Mouse (Mus musculus): Measurements from ENCODE around the gene Ulk4. TPM values are rescaled to one million over a fixed set of nuclear protein-coding genes. Genes with fewer than 3 reads are reported as not detected.

Ulk4 gene
- polyA plus RNA-seq, 1 experiment: 7.3 TPM

DNA sequence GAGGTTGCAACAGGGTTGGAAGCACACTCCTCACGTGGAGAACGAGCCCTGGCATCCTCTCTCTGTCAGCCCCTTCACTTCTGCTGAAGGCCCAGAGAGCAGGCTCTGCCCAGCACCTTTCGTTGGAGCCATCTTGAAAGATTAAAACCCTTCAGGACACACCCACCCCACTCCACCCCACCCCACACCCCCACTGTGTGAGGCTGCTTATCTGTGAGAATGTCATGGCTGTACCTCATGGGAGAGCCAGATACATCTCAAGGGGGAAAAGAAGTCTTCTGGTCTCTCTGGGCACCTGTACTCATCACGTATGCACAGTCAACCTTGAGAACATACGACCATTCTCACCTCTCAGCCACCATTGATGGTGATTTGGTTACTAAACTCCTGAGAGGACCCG is 133.8 kb downstream of the Ulk4 start:
- Histone ChIP-seq H3K27ac (ENCODE audit: insufficient read depth, low read length) (no peak overlapping the region), H3K4me1 (ENCODE audit: control insufficient read depth, insufficient read depth, low read length) (no peaks in the 10 kb centered on the region), H3K4me3 (ENCODE audit: insufficient read depth, low read length) (no peak overlapping the region)
- no peak for TF ChIP-seq CTCF (IDR thresholded peaks at IDR 0.05; ENCODE audit: extremely low read depth, insufficient read depth, low read length)
- no peak for TF ChIP-seq POLR2A (IDR thresholded peaks at IDR 0.05; ENCODE audit: extremely low read depth, insufficient read depth, low read length)

DNA sequence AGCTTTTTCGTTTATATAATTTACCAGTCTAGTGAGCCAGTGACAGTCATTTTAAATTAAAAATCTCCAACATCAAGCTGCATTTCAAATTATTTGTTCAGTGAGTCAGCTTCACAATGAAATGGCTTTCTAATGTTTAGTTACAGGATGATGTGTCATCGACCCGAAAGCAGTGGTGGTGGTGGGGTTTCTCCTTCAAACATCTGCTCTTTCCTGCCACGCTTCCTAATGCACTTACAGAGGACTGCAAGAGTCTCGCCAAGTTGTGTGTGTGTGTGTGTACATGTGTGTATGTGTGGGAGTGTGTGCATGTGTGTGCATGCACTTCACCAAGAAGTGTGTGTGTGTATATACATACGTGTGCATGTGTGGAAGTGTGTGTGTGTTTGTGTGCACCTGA is 144.4 kb downstream of the Ulk4 start:
- H3K27ac ChIP-seq (ENCODE audit: insufficient read depth, low read length): no peak overlapping the region
- H3K4me3 ChIP-seq (ENCODE audit: insufficient read depth, low read length): no peak overlapping the region
- TF ChIP-seq CTCF (IDR thresholded peaks at IDR 0.05; ENCODE audit: extremely low read depth, insufficient read depth, low read length) (no peak), POLR2A (IDR thresholded peaks at IDR 0.05; ENCODE audit: extremely low read depth, insufficient read depth, low read length) (no peak)
- H3K4me1 ChIP-seq (ENCODE audit: control insufficient read depth, insufficient read depth, low read length): no peaks in the 10 kb centered on the region

DNA sequence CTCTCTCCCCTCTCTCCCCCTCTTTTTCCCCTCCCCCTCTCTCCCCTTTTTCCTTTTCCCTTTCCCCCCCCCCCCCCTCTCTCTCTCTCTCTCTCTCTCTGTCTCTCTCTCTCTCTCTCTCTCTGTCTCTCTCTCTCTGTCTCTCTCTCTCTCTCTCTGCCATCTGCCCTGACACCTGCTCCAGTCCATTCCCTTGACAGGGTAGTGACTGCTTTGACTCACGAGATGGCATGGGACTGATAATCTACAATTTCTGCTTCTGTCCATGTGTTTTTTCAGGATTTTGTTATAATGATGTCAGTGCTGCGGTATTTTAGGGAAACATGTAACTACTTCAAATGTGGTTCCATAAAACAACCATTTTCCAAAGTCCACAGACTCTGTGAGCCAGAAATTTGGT is 147.5 kb downstream of the Ulk4 start:
- H3K4me1 ChIP-seq (ENCODE audit: control insufficient read depth, insufficient read depth, low read length): no peaks in the 10 kb centered on the region
- no peak overlapping the region for H3K4me3 ChIP-seq (ENCODE audit: insufficient read depth, low read length)
- TF ChIP-seq CTCF (IDR thresholded peaks at IDR 0.05; ENCODE audit: extremely low read depth, insufficient read depth, low read length): no peak
- no peak for TF ChIP-seq POLR2A (IDR thresholded peaks at IDR 0.05; ENCODE audit: extremely low read depth, insufficient read depth, low read length)
- H3K27ac ChIP-seq (ENCODE audit: insufficient read depth, low read length): no peak overlapping the region

DNA sequence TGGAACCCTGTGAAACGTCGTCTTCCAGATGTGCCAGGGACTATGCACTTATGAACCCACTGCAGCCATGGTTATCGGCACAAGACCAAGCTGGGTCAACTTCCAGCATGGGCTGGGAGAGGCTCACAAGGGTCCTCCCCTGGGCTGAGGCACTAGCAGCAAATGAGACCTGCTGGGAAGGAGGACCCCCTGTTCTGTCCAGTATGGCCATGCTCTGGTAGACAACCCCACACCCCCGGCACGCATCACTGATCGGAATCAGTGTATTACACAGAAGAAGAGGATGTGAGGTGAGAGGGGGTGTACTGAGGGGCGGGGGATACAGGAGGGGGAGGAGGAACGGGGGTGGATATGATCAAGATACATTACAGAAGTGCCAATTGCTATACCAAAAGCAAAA is 148.1 kb downstream of the Ulk4 start:
- TF ChIP-seq CTCF (IDR thresholded peaks at IDR 0.05; ENCODE audit: extremely low read depth, insufficient read depth, low read length) (no peak), POLR2A (IDR thresholded peaks at IDR 0.05; ENCODE audit: extremely low read depth, insufficient read depth, low read length) (no peak)
- no peaks in the 10 kb centered on the region for H3K4me1 ChIP-seq (ENCODE audit: control insufficient read depth, insufficient read depth, low read length)
- no peak overlapping the region for H3K4me3 ChIP-seq (ENCODE audit: insufficient read depth, low read length)
- no peak overlapping the region for H3K27ac ChIP-seq (ENCODE audit: insufficient read depth, low read length)

DNA sequence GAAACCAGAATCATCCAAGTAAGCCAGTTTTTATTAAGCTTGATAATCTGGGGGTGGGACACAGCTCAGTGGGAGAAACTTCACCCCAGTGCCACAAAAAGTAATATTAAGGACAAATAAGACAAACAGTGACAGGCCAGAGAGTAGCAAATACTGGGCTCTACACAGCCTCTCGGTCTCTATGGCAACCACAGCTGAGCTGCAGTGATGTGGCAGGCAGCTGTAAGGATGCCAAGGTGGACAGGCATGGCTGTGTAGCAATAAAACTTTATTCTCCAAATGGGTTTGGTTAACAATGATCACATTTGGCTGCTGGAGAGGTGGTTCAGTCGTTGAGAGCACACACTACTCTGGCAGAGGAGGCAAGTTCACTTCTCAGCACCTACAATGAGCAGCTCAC is 150.0 kb downstream of the Ulk4 start:
- Histone ChIP-seq H3K4me3 (ENCODE audit: insufficient read depth, low read length) (no peak overlapping the region), H3K27ac (ENCODE audit: insufficient read depth, low read length) (no peak overlapping the region), H3K4me1 (ENCODE audit: control insufficient read depth, insufficient read depth, low read length) (no peaks in the 10 kb centered on the region)
- TF ChIP-seq CTCF (IDR thresholded peaks at IDR 0.05; ENCODE audit: extremely low read depth, insufficient read depth, low read length): no peak
- TF ChIP-seq POLR2A (IDR thresholded peaks at IDR 0.05; ENCODE audit: extremely low read depth, insufficient read depth, low read length): no peak

DNA sequence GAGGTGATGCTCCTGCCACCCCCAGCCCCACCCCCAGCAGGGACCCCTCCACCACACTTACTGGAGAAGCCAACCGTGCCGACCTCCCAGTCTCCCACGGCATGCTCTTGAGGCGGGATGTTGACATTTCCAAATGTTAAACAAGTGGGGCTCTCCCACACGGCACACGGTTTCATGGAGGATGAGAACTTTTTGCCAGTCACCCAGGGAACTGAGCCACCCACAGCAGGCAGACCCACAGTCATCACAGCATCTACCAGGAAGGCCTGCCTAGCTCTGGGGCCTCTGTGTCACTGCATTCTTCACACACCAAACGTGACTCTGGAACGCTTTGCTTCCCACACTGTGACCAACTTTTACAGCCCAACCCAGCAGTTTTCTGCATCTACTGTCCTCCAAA is 152.3 kb downstream of the Ulk4 start:
- Histone ChIP-seq H3K4me1 (ENCODE audit: control insufficient read depth, insufficient read depth, low read length) (no peaks in the 10 kb centered on the region), H3K4me3 (ENCODE audit: insufficient read depth, low read length) (no peak overlapping the region), H3K27ac (ENCODE audit: insufficient read depth, low read length) (no peak overlapping the region)
- TF ChIP-seq CTCF (IDR thresholded peaks at IDR 0.05; ENCODE audit: extremely low read depth, insufficient read depth, low read length) (no peak), POLR2A (IDR thresholded peaks at IDR 0.05; ENCODE audit: extremely low read depth, insufficient read depth, low read length) (no peak)

DNA sequence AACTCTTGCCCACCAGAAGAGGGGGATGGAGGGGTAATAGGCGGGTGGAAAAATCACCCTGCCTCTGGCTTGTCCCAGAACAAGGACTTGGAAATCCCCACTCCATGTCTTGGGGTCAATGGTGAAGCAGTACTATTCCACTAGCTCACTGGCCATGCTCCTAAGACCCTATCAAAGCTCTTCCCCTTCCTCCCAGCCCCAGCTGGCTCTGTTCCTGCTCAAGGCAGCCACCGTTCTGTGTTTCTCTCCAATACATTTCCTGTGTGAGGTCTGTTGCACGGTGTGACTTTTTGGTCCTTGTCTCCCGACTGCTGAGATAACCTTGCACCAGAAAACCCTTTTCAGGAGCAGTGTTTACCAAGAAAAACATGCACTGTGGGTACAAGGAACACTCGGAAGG is 155.0 kb downstream of the Ulk4 start:
- H3K4me1 ChIP-seq (ENCODE audit: control insufficient read depth, insufficient read depth, low read length): no peaks in the 10 kb centered on the region
- H3K4me3 ChIP-seq (ENCODE audit: insufficient read depth, low read length): no peak overlapping the region
- no peak overlapping the region for H3K27ac ChIP-seq (ENCODE audit: insufficient read depth, low read length)
- no peak for TF ChIP-seq POLR2A (IDR thresholded peaks at IDR 0.05; ENCODE audit: extremely low read depth, insufficient read depth, low read length)
- no peak for TF ChIP-seq CTCF (IDR thresholded peaks at IDR 0.05; ENCODE audit: extremely low read depth, insufficient read depth, low read length)

DNA sequence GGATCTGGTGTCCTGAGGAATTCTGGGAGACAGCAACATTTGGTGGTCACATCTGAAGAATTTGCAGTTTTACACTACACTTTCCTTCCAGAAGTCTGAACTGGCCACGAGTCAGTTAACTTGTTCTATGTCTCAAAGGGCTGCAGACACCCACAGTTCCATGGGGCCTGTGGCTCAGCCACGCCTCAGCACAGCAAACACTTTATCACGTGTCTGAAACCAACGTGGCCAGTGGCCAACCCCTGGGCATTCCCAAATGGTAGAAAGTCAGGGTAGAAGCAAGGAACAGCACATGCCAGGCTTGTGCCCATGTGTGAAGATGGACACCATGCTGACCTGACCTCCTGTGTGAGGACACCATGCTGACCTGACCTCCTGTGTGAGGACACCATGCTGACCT is 159.1 kb downstream of the Ulk4 start:
- Histone ChIP-seq H3K27ac (ENCODE audit: insufficient read depth, low read length) (no peak overlapping the region), H3K4me1 (ENCODE audit: control insufficient read depth, insufficient read depth, low read length) (no peaks in the 10 kb centered on the region), H3K4me3 (ENCODE audit: insufficient read depth, low read length) (no peak overlapping the region)
- TF ChIP-seq CTCF (IDR thresholded peaks at IDR 0.05; ENCODE audit: extremely low read depth, insufficient read depth, low read length): no peak
- no peak for TF ChIP-seq POLR2A (IDR thresholded peaks at IDR 0.05; ENCODE audit: extremely low read depth, insufficient read depth, low read length)

DNA sequence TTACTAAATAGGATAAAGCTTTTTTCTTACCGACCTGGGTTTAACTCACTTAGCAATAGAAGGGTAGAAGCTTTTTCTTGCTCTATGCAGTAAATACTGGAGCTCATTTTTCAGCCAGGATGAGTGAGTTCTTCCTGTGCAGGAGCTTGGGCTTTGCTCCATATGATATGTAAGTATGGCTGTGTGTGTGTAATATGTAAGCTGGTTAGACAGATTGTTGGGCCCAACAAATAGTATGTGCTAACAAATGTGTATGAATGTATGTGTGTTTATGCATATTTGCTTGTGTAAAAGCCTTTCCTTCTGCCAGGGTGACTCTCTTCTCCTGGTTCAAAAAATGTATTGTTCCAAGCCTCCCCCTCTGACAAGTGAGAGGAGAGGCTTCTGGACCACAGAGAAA is 164.9 kb downstream of the Ulk4 start:
- no peaks in the 10 kb centered on the region for H3K4me1 ChIP-seq (ENCODE audit: control insufficient read depth, insufficient read depth, low read length)
- no peak for TF ChIP-seq CTCF (IDR thresholded peaks at IDR 0.05; ENCODE audit: extremely low read depth, insufficient read depth, low read length)
- no peak for TF ChIP-seq POLR2A (IDR thresholded peaks at IDR 0.05; ENCODE audit: extremely low read depth, insufficient read depth, low read length)

DNA sequence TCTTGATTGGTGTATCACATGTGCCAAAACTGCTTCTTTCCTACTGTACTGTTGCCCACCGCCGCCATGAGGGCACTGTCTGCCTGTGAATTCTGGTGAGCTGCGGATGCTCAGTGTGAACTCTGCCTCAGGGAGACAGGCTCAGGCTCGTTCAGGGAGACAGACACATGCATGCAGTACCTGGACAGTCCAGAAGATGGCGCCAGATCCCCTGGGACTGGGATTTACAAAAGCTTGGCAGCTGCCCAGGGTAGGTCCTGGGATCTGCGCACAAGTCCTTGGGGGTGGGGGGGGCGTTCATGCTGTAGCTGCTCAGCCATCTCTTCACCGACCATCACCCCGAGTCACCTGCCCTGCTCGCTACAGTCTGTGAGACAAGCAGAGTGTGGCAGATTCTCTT is 168.9 kb downstream of the Ulk4 start:
- Histone ChIP-seq H3K27ac (ENCODE audit: insufficient read depth, low read length) (no peak overlapping the region), H3K4me3 (ENCODE audit: insufficient read depth, low read length) (no peak overlapping the region), H3K4me1 (ENCODE audit: control insufficient read depth, insufficient read depth, low read length) (peaks cover 6% of the 10 kb centered on the region)
- TF ChIP-seq POLR2A (IDR thresholded peaks at IDR 0.05; ENCODE audit: extremely low read depth, insufficient read depth, low read length) (no peak), CTCF (IDR thresholded peaks at IDR 0.05; ENCODE audit: extremely low read depth, insufficient read depth, low read length) (peak; percentile 94)

More for the DNA sequence above, 164.9 kb downstream of the Ulk4 start:
- Histone ChIP-seq H3K4me3 (ENCODE audit: insufficient read depth, low read length) (no peak overlapping the region), H3K27ac (ENCODE audit: insufficient read depth, low read length) (no peak overlapping the region)

DNA sequence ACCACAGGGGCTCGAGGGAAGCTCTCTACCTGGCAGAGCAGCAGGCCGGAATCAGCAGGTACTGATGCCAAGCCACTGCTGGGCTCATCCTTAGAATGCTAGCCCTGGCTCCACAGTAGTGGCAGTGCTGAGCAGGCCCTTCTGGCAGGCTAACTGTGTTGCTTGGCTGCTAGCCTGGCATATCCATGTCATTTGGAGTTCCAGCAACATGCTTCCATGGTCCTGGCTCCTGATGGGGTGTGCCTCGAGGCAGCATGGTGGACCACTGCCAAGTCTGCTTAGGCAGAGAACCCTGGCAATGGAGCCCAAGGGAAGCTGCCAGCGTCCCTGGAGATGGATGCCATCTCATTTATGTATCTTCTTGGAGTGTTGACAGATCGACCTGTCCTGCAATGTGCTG is 169.4 kb downstream of the Ulk4 start:
- TF ChIP-seq POLR2A (IDR thresholded peaks at IDR 0.05; ENCODE audit: extremely low read depth, insufficient read depth, low read length) (no peak), CTCF (IDR thresholded peaks at IDR 0.05; ENCODE audit: extremely low read depth, insufficient read depth, low read length) (no peak)
- H3K4me1 ChIP-seq (ENCODE audit: control insufficient read depth, insufficient read depth, low read length): peaks cover 6% of the 10 kb centered on the region
- H3K27ac ChIP-seq (ENCODE audit: insufficient read depth, low read length): no peak overlapping the region
- H3K4me3 ChIP-seq (ENCODE audit: insufficient read depth, low read length): no peak overlapping the region
